Mouse (Mus musculus) kidney, adult 8-10 months (tissue): ENCODE data around the gene BC049762.

Experiments
- DNase-seq, 2 experiments: peaks; one replicate each; pipeline ENCODE4 v3.0.0; 2022

Gene BC049762

GRCm38 (mm10) chr11:51262342-51263285 is at the start of gene BC049762:
Gene BC049762 (minus strand): TSS chr11:51263046.
- peak; percentile 98 to 99 for DNase-seq

- no peak for DNase-seq
Observed at GRCm38 (mm10) chr11:51311846-51312245, 49.0 kb upstream of the BC049762 start.

- peak; percentile 71 to 75 for DNase-seq
Observed at GRCm38 (mm10) chr11:51308306-51308705, 45.5 kb upstream of the BC049762 start.

- no peak for DNase-seq
Observed at GRCm38 (mm10) chr11:51303981-51304553, 41.2 kb upstream of the BC049762 start.

- DNase-seq = no peak
Observed at GRCm38 (mm10) chr11:51302396-51302795, 39.5 kb upstream of the BC049762 start.

- DNase-seq = no peak
Observed at GRCm38 (mm10) chr11:51298691-51299090, 35.8 kb upstream of the BC049762 start.

GRCm38 (mm10) chr11:51295742-51296141 is 32.9 kb upstream of the BC049762 start:
- DNase-seq = no peak

- DNase-seq = no peak
Observed at GRCm38 (mm10) chr11:51293956-51294530, 31.2 kb upstream of the BC049762 start.

GRCm38 (mm10) chr11:51290066-51290955 is 27.5 kb upstream of the BC049762 start:
- DNase-seq = peak; percentile 24 to 25

GRCm38 (mm10) chr11:51289564-51290041 is 26.8 kb upstream of the BC049762 start, which contains the start of gene Col23a1:
Gene Col23a1 (plus strand): TSS chr11:51289920.
- DNase-seq = peak; percentile 64 to 79

- no peak for DNase-seq
Observed at GRCm38 (mm10) chr11:51274418-51274817, 11.6 kb upstream of the BC049762 start.

GRCm38 (mm10) chr11:51265326-51265725 is 2.5 kb upstream of the BC049762 start:
- no peak for DNase-seq

- DNase-seq = peak; percentile 21 to 35
Observed at GRCm38 (mm10) chr11:51264352-51264751, 1.5 kb upstream of the BC049762 start.

GRCm38 (mm10) chr11:51263286-51263831 is 513 bp upstream of the BC049762 start:
- DNase-seq = peak; percentile 82 to 87

GRCm38 (mm10) chr11:51261680-51262219 is 1.1 kb downstream of the BC049762 start, which contains the start of gene Clk4:
Gene Clk4 (plus strand): TSS chr11:51261730.
- DNase-seq = no peak

GRCm38 (mm10) chr11:51257006-51257405 is 5.8 kb downstream of the BC049762 start:
- DNase-seq = no peak

- no peak for DNase-seq
Observed at GRCm38 (mm10) chr11:51242897-51243296, 19.9 kb downstream of the BC049762 start.

GRCm38 (mm10) chr11:51234626-51235025 is 28.2 kb downstream of the BC049762 start:
- no peak for DNase-seq

- DNase-seq = no peak
Observed at GRCm38 (mm10) chr11:51227104-51227503, 35.7 kb downstream of the BC049762 start.

- no peak for DNase-seq
Observed at GRCm38 (mm10) chr11:51220308-51220707, 42.5 kb downstream of the BC049762 start, which contains the start of gene Gm12569. Gene Gm12569 (plus strand): TSS chr11:51220473.

- DNase-seq = no peak
Observed at GRCm38 (mm10) chr11:51219396-51219980, 43.4 kb downstream of the BC049762 start.
